Mouse (Mus musculus) midbrain, embryonic 14.5 days (tissue): Measurements from ENCODE around the gene Nxph4. TPM values are rescaled to one million over a fixed set of nuclear protein-coding genes. Genes with fewer than 3 reads are reported as not detected.

Experiments used
- ATAC-seq: fragments of 200-750 bp; cut with Nextera tagmentation; 2 replicates; pipeline ENCODE4 v1.8.0; 2017; ENCODE audit warnings: moderate number of reproducible peaks, moderate library complexity; ENCODE audit not compliant: low FRiP score, low TSS enrichment
- DNase-seq: peaks from one replicate; pipeline ENCODE4 v3.0.0-alpha.2; 2015
- H3K27ac ChIP-seq: fragments of 300-500 bp; sonication (generic); replicated peaks from 2 replicates; pipeline ENCODE4 v1.5.1; 2014; ENCODE audit warnings: mild to moderate bottlenecking, low read depth, low read length, moderate library complexity
- H3K27me3 ChIP-seq: fragments of 300-500 bp; sonication (generic); 2 replicates; pipeline ENCODE4 v1.6.1; 2014; ENCODE audit warnings: low read length, control low read depth, mixed read lengths; ENCODE audit not compliant: control insufficient read depth, insufficient read depth
- H3K36me3 ChIP-seq: fragments of 300-500 bp; sonication (generic); 2 replicates; pipeline ENCODE4 v1.6.1; 2014; ENCODE audit warnings: low read length, control low read depth; ENCODE audit not compliant: control insufficient read depth, insufficient read depth
- H3K4me1 ChIP-seq: fragments of 300-500 bp; sonication (generic); 2 replicates; pipeline ENCODE4 v1.6.1; 2014; ENCODE audit warnings: mild to moderate bottlenecking, antibody characterized with exemption, low read length, control low read depth; ENCODE audit not compliant: control insufficient read depth, insufficient read depth
- H3K4me2 ChIP-seq: fragments of 300-500 bp; sonication (generic); 2 replicates; pipeline ENCODE4 v1.6.1; 2014; ENCODE audit warnings: mild to moderate bottlenecking, low read length, moderate library complexity
- H3K4me3 ChIP-seq: fragments of 300-500 bp; sonication (generic); replicated peaks from 2 replicates; pipeline ENCODE4 v1.5.1; 2014; ENCODE audit warnings: low read depth, low read length
- H3K9ac ChIP-seq: fragments of 300-500 bp; sonication (generic); replicated peaks from 2 replicates; pipeline ENCODE4 v1.6.1; 2014; ENCODE audit warnings: mild to moderate bottlenecking, low read length, moderate library complexity
- H3K9me3 ChIP-seq: fragments of 300-500 bp; sonication (generic); 2 replicates; pipeline ENCODE4 v1.6.1; 2016; ENCODE audit warnings: low read length, control low read depth, mixed read lengths; ENCODE audit not compliant: control insufficient read depth
- WGBS: fragments of 180-500 bp; shearing (Covaris S2); extraction: QIAGEN DNeasy Blood & Tissue Kit; methylation state at CpG from one replicate; pipeline ENCODE4 v1.1.7; 2014; 5-methylcytosine and 5-hydroxymethylcytosine counted together
- polyA plus RNA-seq: library from polyadenylated mRNA; unstranded; fragments of >200 nt; fragmentation: Nextera tagmentation; extraction: Ambion mirVana; gene quantifications from 2 replicates; pipeline ENCODE4 v1.2.1, GENCODE M21; 2014

Gene Nxph4
- polyA plus RNA-seq, 1 experiment from 2014 or later = 106 TPM

- Histone ChIP-seq H3K4me1 (peaks cover 61% of the 10 kb centered on the region), H3K9me3 (no peaks in the 10 kb centered on the region), H3K4me2 (peak overlapping the region; percentile 76), H3K9ac (no peak overlapping the region; the same call in 1 of the 2 replicates), H3K27me3 (peaks cover 53% of the 10 kb centered on the region), H3K27ac (peak overlapping the region; percentile 46), H3K36me3 (no peaks in the 10 kb centered on the region), H3K4me3 (no peak overlapping the region)
- ATAC-seq (peak; percentile 26; the same call in 1 of the 2 replicates), DNase-seq (no peak)
- WGBS = under 1% methylated on average over 23 of the region's 23 CpGs
Measured at GRCm38 (mm10) chr10:127524646-127525255, 9.6 kb downstream of the Nxph4 start.

DNA sequence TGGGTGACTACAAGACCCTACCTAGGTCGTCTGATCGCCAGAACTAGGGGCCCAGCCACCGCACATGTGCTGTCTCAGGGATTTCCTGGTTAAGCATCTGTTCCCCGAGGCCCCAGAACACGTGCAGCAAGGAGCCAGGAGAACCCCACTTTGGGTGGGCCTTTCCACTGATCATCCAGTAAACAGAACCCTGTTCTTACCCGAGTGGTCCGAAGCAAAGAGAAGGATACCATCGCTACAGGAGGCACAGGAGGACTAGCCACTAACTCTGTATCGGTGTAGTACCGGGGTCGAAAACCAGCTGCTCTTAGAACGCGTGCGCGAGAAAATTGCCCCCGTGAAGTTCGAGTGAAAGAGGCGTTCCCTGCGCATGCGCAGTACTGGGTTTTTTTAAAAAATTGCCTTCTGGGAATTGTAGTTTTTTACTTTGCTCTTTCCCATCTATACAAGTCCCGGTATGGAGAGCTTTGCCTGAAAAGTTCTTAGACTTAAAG lies 12.2 kb downstream of the Nxph4 start, which contains the start of gene Shmt2:
Gene Shmt2 (minus strand): TSS at position 357 of the 494 bp plus-strand sequence.
- H3K27ac ChIP-seq = no peak within 1 kb of the TSS
- peak within 1 kb of the TSS; percentile 81 for H3K4me2 ChIP-seq
- H3K4me3 ChIP-seq = peak within 1 kb of the TSS; percentile 49
- peak; percentile 99 for DNase-seq
- H3K4me1 ChIP-seq = peaks cover 44% of the 10 kb centered on the region
- peak; percentile 59; the same call in 1 of the 2 replicates for ATAC-seq
- H3K9ac ChIP-seq = peak within 1 kb of the TSS; percentile 50
- H3K9me3 ChIP-seq = no peaks in the 10 kb centered on the region
- peaks cover 30% of the 10 kb centered on the region for H3K27me3 ChIP-seq
- H3K36me3 ChIP-seq = peaks cover 6% of the 10 kb centered on the region; the same call in 1 of the 2 replicates
- under 1% methylated on average over 21 of the region's 21 CpGs for WGBS

DNA sequence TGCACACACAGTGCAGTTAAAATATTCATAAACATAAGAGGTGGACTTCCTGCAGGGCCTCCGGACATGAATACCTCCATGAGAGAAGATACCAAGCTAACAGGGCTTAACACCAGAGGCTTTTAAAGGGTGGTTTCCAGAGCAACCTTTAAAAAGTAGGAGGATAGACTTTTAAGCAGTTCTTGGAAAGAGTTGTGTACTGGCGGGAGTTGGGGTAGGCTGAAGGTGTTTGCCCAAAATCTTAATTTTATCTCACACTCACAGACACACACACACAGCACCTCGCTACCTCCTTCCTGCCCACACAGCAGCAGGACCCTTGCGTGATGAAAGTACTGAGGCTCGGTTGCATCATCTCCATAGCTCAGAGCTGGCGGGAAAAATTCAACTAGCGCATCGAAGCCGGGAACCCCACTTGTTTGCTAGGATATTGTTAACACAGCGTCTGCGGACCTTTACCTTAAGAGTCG lies 12.7 kb downstream of the Nxph4 start:
- Histone ChIP-seq H3K27ac (no peak overlapping the region), H3K36me3 (peaks cover 6% of the 10 kb centered on the region; the same call in 1 of the 2 replicates), H3K27me3 (peaks cover 26% of the 10 kb centered on the region), H3K9ac (peak overlapping the region; percentile 50), H3K4me1 (peaks cover 46% of the 10 kb centered on the region), H3K9me3 (no peaks in the 10 kb centered on the region), H3K4me3 (peak overlapping the region; percentile 49), H3K4me2 (peak overlapping the region; percentile 81)
- no peak for DNase-seq
- WGBS = 11% methylated on average over 12 of the region's 12 CpGs
- ATAC-seq = no peak

DNA sequence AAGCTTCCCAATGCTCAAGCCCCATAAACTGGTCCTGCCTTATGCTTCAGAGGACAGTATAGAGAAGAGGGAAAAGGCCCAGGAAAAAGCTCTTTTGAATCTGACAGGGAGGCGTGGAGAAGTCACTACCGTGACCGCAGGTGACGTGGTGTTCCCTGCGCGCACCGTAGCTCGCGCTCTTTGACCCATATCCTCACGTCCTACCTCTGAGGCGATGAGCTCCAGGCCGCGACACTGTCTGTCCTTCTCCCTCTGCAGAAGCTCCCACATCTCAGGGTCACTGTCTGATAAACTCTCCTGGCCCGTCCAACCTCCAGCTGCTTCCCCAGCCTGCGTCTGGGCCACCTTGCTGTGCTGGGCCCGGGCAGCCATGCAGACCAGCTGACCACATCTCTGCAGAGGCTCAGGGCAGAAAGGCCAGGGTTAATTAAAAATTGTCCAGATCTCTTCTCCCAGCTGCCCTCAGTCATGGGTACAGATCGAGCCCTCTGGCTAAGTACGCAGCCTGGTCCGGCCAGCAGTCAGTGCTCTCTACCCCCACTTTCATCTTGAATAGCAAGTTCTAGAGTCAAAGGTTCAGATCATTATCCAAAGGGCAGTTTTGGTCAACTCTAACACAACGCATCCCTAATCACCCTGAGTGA lies 13.5 kb downstream of the Nxph4 start:
- H3K4me1 ChIP-seq = peaks cover 45% of the 10 kb centered on the region
- ATAC-seq = no peak
- H3K4me3 ChIP-seq = no peak overlapping the region
- no peak for DNase-seq
- WGBS = 83% methylated on average over 20 of the region's 20 CpGs
- no peaks in the 10 kb centered on the region for H3K9me3 ChIP-seq
- peaks cover 6% of the 10 kb centered on the region; the same call in 1 of the 2 replicates for H3K36me3 ChIP-seq
- H3K4me2 ChIP-seq = peak overlapping the region; percentile 81
- no peak overlapping the region for H3K27ac ChIP-seq
- peaks cover 21% of the 10 kb centered on the region for H3K27me3 ChIP-seq
- H3K9ac ChIP-seq = no peak overlapping the region

GRCm38 (mm10) chr10:127519903-127520713 lies 14.3 kb downstream of the Nxph4 start:
- Histone ChIP-seq H3K9ac (no peak overlapping the region), H3K36me3 (peaks cover 6% of the 10 kb centered on the region; the same call in 1 of the 2 replicates), H3K4me2 (no peak overlapping the region; the same call in 1 of the 2 replicates), H3K27me3 (peaks cover 15% of the 10 kb centered on the region), H3K9me3 (no peaks in the 10 kb centered on the region), H3K4me1 (peaks cover 46% of the 10 kb centered on the region), H3K27ac (no peak overlapping the region), H3K4me3 (no peak overlapping the region)
- no peak for DNase-seq
- no peak for ATAC-seq
- WGBS = 93% methylated on average over 37 of the region's 37 CpGs

DNA sequence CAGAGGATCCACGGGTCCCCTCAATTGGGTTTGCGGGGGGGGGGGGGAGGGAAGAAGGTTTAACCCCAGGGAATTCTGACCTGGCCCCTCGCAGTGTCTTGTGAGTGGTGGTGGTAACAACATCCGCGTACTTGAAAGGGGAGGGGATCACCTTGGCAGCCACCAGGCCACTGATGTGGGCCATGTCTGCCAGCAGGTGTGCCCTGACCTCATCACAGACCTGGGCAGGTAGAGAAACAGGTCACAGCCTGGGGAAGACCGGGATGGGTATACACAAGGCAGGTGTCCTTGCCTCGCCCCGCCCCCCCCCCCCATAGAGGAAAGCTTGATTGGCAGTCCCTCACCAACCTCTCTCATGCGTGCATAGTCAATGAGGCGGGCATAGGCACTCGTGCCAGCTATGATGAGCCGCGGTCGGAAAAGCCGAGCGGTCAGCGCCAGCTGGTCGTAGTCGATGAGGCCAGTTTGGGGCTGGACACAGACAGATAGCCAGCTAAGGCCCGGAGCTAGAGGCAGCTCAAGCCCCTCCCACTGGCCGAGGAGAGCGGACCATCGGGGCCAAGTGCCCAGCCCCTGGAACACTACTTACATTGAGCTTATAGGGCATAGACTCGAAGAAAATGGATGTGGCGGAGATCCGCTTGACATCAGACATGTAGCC lies 15.2 kb downstream of the Nxph4 start:
- DNase-seq = no peak
- Histone ChIP-seq H3K4me1 (peaks cover 47% of the 10 kb centered on the region), H3K27ac (no peak overlapping the region), H3K9ac (no peak overlapping the region), H3K27me3 (peaks cover 10% of the 10 kb centered on the region), H3K36me3 (peaks cover 6% of the 10 kb centered on the region; the same call in 1 of the 2 replicates), H3K4me2 (no peak overlapping the region), H3K4me3 (no peak overlapping the region), H3K9me3 (no peaks in the 10 kb centered on the region)
- 90% methylated on average over 25 of the region's 26 CpGs for WGBS
- no peak for ATAC-seq

DNA sequence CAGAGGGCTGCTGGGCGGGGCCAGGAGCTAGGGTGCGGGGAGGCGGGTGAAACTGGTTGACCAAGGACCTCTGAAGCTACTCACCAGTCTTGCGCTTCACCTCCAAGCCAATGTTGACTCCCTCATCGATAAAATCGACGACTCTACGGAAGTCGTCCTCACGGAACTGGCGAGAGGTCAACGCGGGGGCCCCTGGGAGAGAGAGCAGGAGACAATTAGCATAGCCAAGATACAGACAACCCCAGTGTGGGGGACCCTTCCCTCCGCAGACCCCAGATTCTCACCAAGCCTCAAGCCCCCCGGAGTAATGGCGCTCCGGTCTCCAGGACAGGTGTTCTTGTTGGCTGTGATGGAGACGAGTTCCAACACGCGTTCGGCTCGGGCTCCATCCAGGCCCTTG lies 16.4 kb downstream of the Nxph4 start:
- H3K4me1 ChIP-seq = peaks cover 59% of the 10 kb centered on the region
- H3K4me3 ChIP-seq = no peak overlapping the region
- H3K9me3 ChIP-seq = no peaks in the 10 kb centered on the region
- WGBS = 95% methylated on average over 22 of the region's 22 CpGs
- H3K36me3 ChIP-seq = peaks cover 6% of the 10 kb centered on the region; the same call in 1 of the 2 replicates
- no peak overlapping the region for H3K4me2 ChIP-seq
- peaks cover 9% of the 10 kb centered on the region; the same call in 1 of the 2 replicates for H3K27me3 ChIP-seq
- no peak overlapping the region for H3K9ac ChIP-seq
- H3K27ac ChIP-seq = no peak overlapping the region
- DNase-seq (no peak), ATAC-seq (no peak)
